Mouse (Mus musculus) cerebral cortex, adult 2 months (tissue): Measurements from ENCODE around the gene Ermp1.

ENCODE experiments used
- WGBS: fragments of 180-500 bp; shearing (Covaris S2); methylation state at CpG from one replicate; pipeline ENCODE4 v1.1.7; 2018; 5-methylcytosine and 5-hydroxymethylcytosine counted together

The Ermp1 gene

GRCm38 (mm10) chr19:29660835-29661764 lies 12.9 kb upstream of the Ermp1 start:
- 51% methylated on average over 10 of the region's 10 CpGs for WGBS

- 60% methylated on average over 6 of the region's 6 CpGs for WGBS
These were observed 11.5 kb upstream of the Ermp1 start for GRCm38 (mm10) chr19:29659705-29660104.

- 75% methylated on average over 4 of the region's 4 CpGs for WGBS
These were observed 10.6 kb upstream of the Ermp1 start for GRCm38 (mm10) chr19:29658836-29659235.

- 95% methylated on average over 2 of the region's 2 CpGs for WGBS
These were observed 9.3 kb upstream of the Ermp1 start for GRCm38 (mm10) chr19:29657558-29657957.

- WGBS: 75% methylated on average over 3 of the region's 3 CpGs
These were observed 8.8 kb upstream of the Ermp1 start for GRCm38 (mm10) chr19:29657033-29657432.

DNA sequence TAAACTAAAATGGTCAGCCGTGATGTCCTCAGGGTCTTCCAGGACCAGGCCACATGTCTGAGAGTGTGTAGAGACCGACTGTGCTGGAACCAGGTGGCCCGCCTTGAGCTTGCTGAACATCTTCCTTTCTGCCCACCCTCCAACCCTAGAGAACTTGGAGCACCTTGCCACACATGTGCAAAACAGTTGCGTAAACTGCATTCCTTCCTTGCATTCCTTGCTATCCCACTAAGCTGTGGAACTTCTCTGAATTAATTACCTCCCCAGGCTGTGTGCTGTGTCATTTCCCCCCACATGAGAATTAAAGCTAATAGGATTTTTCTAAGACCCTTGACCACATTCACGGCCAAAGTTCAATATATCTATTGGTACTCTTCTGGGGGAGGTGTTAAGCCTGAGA lies 8.4 kb upstream of the Ermp1 start:
- WGBS: 86% methylated on average over 5 of the region's 5 CpGs

DNA sequence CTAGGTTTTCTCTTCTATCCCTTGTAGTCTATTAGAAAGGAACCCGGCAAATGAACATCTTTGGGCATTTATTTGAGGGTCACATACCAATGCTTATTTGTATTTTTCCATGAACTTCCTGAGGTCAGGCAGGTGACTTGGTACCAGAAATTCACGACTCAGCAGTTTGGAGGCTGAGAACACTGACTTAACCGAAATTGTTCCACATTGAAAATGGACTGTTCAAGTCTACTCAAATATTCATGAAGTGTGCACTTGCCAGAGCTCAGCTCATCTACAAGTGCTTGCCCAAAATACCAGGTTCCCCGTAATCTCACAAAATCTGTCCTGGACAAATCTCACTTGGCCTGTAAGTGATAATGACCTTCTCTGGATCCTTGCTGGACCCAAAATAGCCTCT lies 7.8 kb upstream of the Ermp1 start:
- WGBS: 47% methylated on average over 4 of the region's 4 CpGs

GRCm38 (mm10) chr19:29655148-29655547 lies 6.9 kb upstream of the Ermp1 start:
- WGBS: 41% methylated on average over 6 of the region's 6 CpGs

- 82% methylated on average over 9 of the region's 9 CpGs for WGBS
These were observed 5.6 kb upstream of the Ermp1 start for GRCm38 (mm10) chr19:29653768-29654265.

DNA sequence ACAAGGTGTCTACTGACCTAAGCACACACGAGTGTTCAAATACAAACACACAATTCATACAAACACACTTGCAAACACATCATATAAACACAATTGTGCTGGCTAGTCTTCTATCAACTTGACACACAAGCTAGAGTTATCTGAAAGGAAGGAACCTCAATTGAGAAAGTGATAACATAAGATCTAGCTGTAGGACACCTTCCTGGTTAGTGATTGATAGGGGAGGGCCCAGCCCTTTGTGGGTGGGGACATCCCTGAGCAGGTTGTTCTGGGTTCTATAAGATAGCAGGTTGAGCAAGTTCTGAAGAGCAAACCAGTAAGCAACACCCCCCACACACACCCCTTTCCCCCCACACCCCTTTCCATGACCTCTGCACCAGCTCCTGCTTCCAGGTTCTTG lies 1.5 kb upstream of the Ermp1 start:
- WGBS: 90% methylated on average over 1 of the region's 1 CpGs

- 23% methylated on average over 4 of the region's 4 CpGs for WGBS
These were observed 317 bp upstream of the Ermp1 start for GRCm38 (mm10) chr19:29648550-29648914.

- WGBS: 96% methylated on average over 6 of the region's 6 CpGs
These were observed 3.5 kb downstream of the Ermp1 start for GRCm38 (mm10) chr19:29644747-29645146.

GRCm38 (mm10) chr19:29643194-29643922 lies 4.9 kb downstream of the Ermp1 start:
- 80% methylated on average over 11 of the region's 11 CpGs for WGBS

DNA sequence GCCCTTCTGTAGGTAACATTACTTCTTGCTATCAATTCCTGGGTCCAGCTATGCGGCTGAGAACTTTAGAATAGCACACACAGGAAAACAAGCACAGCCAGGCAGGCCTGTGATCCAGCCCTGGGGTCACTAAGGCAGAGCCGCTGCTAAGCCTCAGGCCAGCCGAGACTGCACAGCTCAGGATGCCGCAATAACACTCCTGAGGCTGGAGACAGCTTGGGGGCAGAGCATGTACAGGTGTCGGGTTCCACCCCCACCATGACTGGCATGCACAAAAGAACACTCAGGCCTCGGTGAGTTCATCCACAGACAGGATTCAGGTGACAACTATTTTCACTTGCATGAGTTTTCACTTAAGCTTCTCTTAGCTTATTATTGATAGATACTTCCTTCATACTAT lies 6.0 kb downstream of the Ermp1 start:
- WGBS: 73% methylated on average over 6 of the region's 6 CpGs

- 66% methylated on average over 5 of the region's 5 CpGs for WGBS
These were observed 6.7 kb downstream of the Ermp1 start for GRCm38 (mm10) chr19:29641510-29641909.

GRCm38 (mm10) chr19:29641055-29641454 lies 7.2 kb downstream of the Ermp1 start:
- WGBS: 38% methylated on average over 9 of the region's 9 CpGs

DNA sequence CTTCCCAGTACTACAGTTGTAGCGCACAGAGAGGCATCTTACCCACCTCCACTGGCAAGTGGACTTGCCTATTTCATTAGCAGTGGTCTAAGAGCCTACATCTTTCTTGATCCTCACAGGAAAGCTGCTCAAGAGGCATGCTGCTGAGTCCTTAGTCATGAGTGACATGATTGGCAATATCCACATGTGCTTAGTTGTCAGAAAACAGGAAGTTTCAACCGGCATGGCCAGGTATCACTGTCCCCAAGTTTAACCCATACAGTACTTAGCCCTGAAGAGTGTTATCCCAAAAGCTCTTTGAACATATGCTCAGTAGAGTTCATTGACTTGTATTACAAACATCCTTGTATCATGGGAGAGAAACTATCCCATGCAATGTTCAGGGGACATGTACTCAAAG lies 36.1 kb downstream of the Ermp1 start:
- WGBS: 84% methylated on average over 2 of the region's 2 CpGs

DNA sequence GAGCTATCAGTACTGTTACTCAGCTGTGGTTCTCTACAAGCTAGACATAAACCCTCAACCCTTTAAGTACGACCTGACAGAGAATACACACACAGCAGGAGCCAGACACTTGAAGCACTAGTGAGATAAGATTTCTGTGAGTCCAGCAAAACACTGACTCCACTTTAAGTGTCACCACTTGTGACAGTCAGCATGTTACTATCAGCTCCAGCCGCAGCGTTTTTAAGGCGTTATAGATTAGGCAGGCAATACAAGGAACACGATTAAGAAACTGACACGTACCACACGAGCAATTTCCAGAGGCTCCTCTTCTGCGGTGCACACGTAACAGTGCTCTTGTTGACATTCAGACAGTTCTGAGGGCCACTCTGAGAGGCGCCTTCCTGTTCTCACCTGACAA lies 37.3 kb downstream of the Ermp1 start:
- WGBS: 91% methylated on average over 10 of the region's 10 CpGs

DNA sequence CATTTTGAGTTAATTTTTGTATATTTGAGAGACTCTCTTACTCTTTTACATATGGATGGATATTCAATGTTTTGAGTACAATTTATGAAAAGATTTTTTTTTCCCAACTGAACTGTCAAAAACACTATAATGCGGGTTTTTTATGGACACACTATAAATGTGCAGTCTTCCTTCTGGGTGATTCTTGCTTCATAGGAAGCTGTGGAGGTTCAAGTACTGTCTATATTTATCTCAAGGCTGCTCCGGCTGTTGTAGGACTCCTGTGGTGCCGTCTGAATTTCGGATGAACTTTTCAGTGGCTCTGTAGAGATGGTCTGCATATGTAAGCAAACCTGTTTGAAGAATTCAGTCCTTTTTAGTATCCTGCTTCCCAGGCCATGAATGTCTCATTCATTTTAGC lies 40.0 kb downstream of the Ermp1 start:
- 33% methylated on average over 4 of the region's 4 CpGs for WGBS

- 74% methylated on average over 4 of the region's 4 CpGs for WGBS
These were observed 40.7 kb downstream of the Ermp1 start for GRCm38 (mm10) chr19:29607521-29607920.

DNA sequence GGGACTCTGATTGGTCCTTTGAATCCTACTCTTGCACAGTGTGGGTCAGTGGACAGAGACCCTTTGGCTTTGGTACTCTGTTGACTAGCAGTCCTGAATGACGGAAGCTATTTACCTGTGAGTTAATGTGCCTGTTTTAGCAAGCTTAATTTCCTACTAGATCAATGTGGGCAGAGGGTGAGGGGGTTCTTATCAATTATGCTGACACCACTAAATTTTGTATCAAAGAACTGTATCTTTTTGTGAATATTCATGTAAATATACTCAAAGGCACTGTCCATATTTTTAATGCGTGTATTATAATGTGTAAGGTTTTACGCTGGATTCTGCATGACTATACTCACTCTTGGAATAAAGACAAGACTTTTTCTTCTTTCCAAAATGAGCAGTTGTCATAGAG lies 43.6 kb downstream of the Ermp1 start:
- WGBS: 94% methylated on average over 3 of the region's 3 CpGs

- 86% methylated on average over 14 of the region's 14 CpGs for WGBS
These were observed 44.5 kb downstream of the Ermp1 start for GRCm38 (mm10) chr19:29603548-29604353.
